Mouse (Mus musculus): ENCODE data around the gene Zfp524. TPM values are rescaled to one million over a fixed set of nuclear protein-coding genes. Genes with fewer than 3 reads are reported as not detected.
A peak's percentile ranks its signal among the peaks of the same experiment; 100 is the strongest.

The Zfp524 gene
- polyA plus RNA-seq, 1 experiment from 2014 or later = 9.6 TPM

- 93% methylated on average over 1 of the region's 1 CpGs for WGBS
These were observed 44.4 kb downstream of the Zfp524 start for GRCm38 (mm10) chr7:5058631-5059030.

DNA sequence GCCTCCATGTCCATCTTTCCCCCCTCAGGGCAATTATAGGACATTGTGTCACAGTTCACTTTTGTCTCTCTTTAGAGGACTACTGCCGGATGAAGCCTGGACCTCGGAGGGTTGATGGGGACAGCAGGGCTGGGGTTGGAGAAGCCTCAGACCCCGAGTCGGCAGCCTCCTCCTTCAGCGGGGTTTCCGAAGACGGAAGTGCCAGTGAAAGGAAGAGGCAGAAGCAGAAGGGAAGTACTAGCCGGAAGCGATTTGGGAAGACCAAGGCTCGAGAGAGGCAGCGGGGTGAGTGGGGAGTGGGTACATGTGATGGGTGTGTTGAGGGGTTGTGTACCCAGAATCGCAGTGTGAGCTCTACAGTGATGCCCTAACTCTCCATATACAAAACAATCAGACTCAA, 45.2 kb downstream of the Zfp524 start:
- WGBS = 94% methylated on average over 12 of the region's 12 CpGs
- Histone ChIP-seq H3K9me3 (ENCODE audit: control insufficient read depth, low read length) (peaks cover 5% of the 10 kb centered on the region; the same call in 1 of the 2 replicates), H3K27me3 (ENCODE audit: control insufficient read depth, insufficient read depth, low read length) (peaks cover 36% of the 10 kb centered on the region), H3K4me2 (ENCODE audit: low read depth, severe bottlenecking) (no peak overlapping the region), H3K27ac (replicated peaks; ENCODE audit: low read depth, low read length) (no peak overlapping the region), H3K9ac (ENCODE audit: low read length) (no peak overlapping the region), H3K36me3 (ENCODE audit: control insufficient read depth, insufficient read depth, low read length) (no peaks in the 10 kb centered on the region), H3K4me3 (ENCODE audit: low read depth, low read length) (no peak overlapping the region), H3K4me1 (ENCODE audit: control insufficient read depth, insufficient read depth, low read length) (peaks cover 8% of the 10 kb centered on the region)
- DNase-seq (ENCODE audit: low spot score) (no peak), ATAC-seq (ENCODE audit: insufficient number of reproducible peaks, low FRiP score, low TSS enrichment, low read depth) (no peak)

More at GRCm38 (mm10) chr7:5058631-5059030, 44.4 kb downstream of the Zfp524 start:
- Histone ChIP-seq H3K27me3 (ENCODE audit: control insufficient read depth, insufficient read depth, low read length) (peaks cover 44% of the 10 kb centered on the region), H3K4me2 (ENCODE audit: low read depth, severe bottlenecking) (no peak overlapping the region), H3K4me1 (ENCODE audit: control insufficient read depth, insufficient read depth, low read length) (peaks cover 8% of the 10 kb centered on the region), H3K36me3 (ENCODE audit: control insufficient read depth, insufficient read depth, low read length) (no peaks in the 10 kb centered on the region), H3K9me3 (ENCODE audit: control insufficient read depth, low read length) (peaks cover 5% of the 10 kb centered on the region; the same call in 1 of the 2 replicates), H3K4me3 (ENCODE audit: low read depth, low read length) (no peak overlapping the region), H3K27ac (replicated peaks; ENCODE audit: low read depth, low read length) (no peak overlapping the region), H3K9ac (ENCODE audit: low read length) (no peak overlapping the region)
- no peak for DNase-seq (ENCODE audit: low spot score)
- no peak for ATAC-seq (ENCODE audit: insufficient number of reproducible peaks, low FRiP score, low TSS enrichment, low read depth)

DNA sequence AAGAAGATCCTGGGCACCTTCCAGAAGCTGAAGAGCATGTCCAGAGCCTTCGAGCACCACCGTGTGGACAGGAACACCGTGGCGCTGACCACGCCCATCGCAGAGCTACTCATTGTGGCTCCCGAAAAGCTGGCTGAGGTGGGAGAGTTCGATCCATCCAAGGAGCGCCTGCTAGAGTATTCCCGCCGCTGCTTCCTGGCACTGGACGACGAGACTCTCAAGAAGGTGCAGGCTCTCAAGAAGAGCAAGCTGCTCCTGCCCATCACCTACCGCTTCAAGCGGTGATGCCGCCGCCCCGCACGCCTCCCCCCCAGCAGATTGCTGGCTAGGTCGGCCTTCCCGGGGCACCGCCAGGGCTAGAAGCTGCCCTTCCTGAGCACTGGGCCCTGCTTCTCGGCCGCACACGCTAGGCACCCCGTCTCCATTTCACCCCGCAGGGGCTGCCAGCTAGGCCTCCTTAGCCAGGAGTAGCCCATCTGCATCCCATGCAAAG, 46.1 kb downstream of the Zfp524 start:
- Histone ChIP-seq H3K9ac (ENCODE audit: low read length) (peak overlapping the region; percentile 85), H3K4me1 (ENCODE audit: control insufficient read depth, insufficient read depth, low read length) (peaks cover 8% of the 10 kb centered on the region), H3K4me2 (ENCODE audit: low read depth, severe bottlenecking) (peak overlapping the region; percentile 98), H3K27ac (replicated peaks; ENCODE audit: low read depth, low read length) (peak overlapping the region; percentile 95), H3K4me3 (ENCODE audit: low read depth, low read length) (peak overlapping the region; percentile 72), H3K27me3 (ENCODE audit: control insufficient read depth, insufficient read depth, low read length) (peaks cover 28% of the 10 kb centered on the region), H3K9me3 (ENCODE audit: control insufficient read depth, low read length) (peaks cover 5% of the 10 kb centered on the region; the same call in 1 of the 2 replicates), H3K36me3 (ENCODE audit: control insufficient read depth, insufficient read depth, low read length) (no peaks in the 10 kb centered on the region; the same call in 1 of the 2 replicates)
- DNase-seq (ENCODE audit: low spot score) (peak; percentile 85), ATAC-seq (ENCODE audit: insufficient number of reproducible peaks, low FRiP score, low TSS enrichment, low read depth) (peak; percentile 2; the same call in 1 of the 2 replicates)
- 2% methylated on average over 27 of the region's 27 CpGs for WGBS

- under 1% methylated on average over 60 of the region's 60 CpGs for WGBS
- Histone ChIP-seq H3K9me3 (ENCODE audit: control insufficient read depth, low read length) (peaks cover 5% of the 10 kb centered on the region; the same call in 1 of the 2 replicates), H3K27ac (replicated peaks; ENCODE audit: low read depth, low read length) (peak overlapping the region; percentile 95), H3K27me3 (ENCODE audit: control insufficient read depth, insufficient read depth, low read length) (peaks cover 19% of the 10 kb centered on the region), H3K9ac (ENCODE audit: low read length) (peak overlapping the region; percentile 85), H3K4me1 (ENCODE audit: control insufficient read depth, insufficient read depth, low read length) (peaks cover 8% of the 10 kb centered on the region), H3K4me2 (ENCODE audit: low read depth, severe bottlenecking) (peak overlapping the region; percentile 98), H3K36me3 (ENCODE audit: control insufficient read depth, insufficient read depth, low read length) (peaks cover 3% of the 10 kb centered on the region; the same call in 1 of the 2 replicates), H3K4me3 (ENCODE audit: low read depth, low read length) (peak overlapping the region; percentile 72)
- DNase-seq (ENCODE audit: low spot score) (peak; percentile 97), ATAC-seq (ENCODE audit: insufficient number of reproducible peaks, low FRiP score, low TSS enrichment, low read depth) (peak; percentile 85)
These were observed 46.9 kb downstream of the Zfp524 start for GRCm38 (mm10) chr7:5060944-5061773.

DNA sequence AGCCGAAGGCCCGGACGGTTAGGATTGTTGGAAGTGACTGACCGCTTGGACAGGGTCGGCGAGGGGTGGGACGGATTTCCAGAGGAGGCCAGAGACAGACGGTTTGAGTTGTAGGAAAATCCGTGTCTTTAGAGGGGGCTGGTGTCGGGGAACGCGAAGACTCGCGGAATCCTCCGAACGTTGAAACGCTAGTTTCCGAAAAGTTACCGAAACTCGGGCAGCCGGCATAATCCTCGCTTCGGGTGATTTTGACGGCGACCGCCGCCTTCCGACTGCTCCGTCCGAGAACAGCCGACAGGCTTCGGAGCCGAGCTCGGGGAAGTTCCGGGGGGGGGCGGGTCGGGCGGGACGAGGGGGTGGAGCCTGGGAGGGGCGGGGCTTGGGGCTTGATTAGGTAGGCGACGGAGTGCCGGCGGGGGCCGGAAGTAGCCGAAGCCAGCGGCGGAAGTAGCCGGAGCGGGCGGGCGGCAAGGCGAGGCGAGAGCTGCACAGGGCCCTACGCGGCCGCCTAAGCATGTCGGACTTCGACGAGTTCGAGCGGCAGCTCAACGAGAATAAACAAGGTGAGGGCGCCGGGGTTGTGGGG, 47.7 kb downstream of the Zfp524 start, which contains the start of gene U2af2:
U2af2 (plus strand) TSS at position 370 of the 586 bp plus-strand sequence.
- Histone ChIP-seq H3K27me3 (ENCODE audit: control insufficient read depth, insufficient read depth, low read length) (peaks cover 13% of the 10 kb centered on the region), H3K4me3 (ENCODE audit: low read depth, low read length) (peak within 1 kb of the TSS; percentile 72), H3K27ac (replicated peaks; ENCODE audit: low read depth, low read length) (peak within 1 kb of the TSS; percentile 95), H3K4me2 (ENCODE audit: low read depth, severe bottlenecking) (peak within 1 kb of the TSS; percentile 98), H3K4me1 (ENCODE audit: control insufficient read depth, insufficient read depth, low read length) (peaks cover 8% of the 10 kb centered on the region), H3K36me3 (ENCODE audit: control insufficient read depth, insufficient read depth, low read length) (peaks cover 3% of the 10 kb centered on the region; the same call in 1 of the 2 replicates), H3K9me3 (ENCODE audit: control insufficient read depth, low read length) (peaks cover 5% of the 10 kb centered on the region; the same call in 1 of the 2 replicates), H3K9ac (ENCODE audit: low read length) (peak within 1 kb of the TSS; percentile 85)
- peak; percentile 68 for ATAC-seq (ENCODE audit: insufficient number of reproducible peaks, low FRiP score, low TSS enrichment, low read depth)
- under 1% methylated on average over 62 of the region's 65 CpGs for WGBS
- peak; percentile 94 for DNase-seq (ENCODE audit: low spot score)

- Histone ChIP-seq H3K9ac (ENCODE audit: low read length) (peak overlapping the region; percentile 76), H3K27me3 (ENCODE audit: control insufficient read depth, insufficient read depth, low read length) (peaks cover 7% of the 10 kb centered on the region), H3K4me1 (ENCODE audit: control insufficient read depth, insufficient read depth, low read length) (peaks cover 8% of the 10 kb centered on the region), H3K4me2 (ENCODE audit: low read depth, severe bottlenecking) (peak overlapping the region; percentile 98), H3K4me3 (ENCODE audit: low read depth, low read length) (peak overlapping the region; percentile 72), H3K9me3 (ENCODE audit: control insufficient read depth, low read length) (peaks cover 1% of the 10 kb centered on the region; the same call in 1 of the 2 replicates), H3K27ac (replicated peaks; ENCODE audit: low read depth, low read length) (peak overlapping the region; percentile 95), H3K36me3 (ENCODE audit: control insufficient read depth, insufficient read depth, low read length) (peaks cover 5% of the 10 kb centered on the region; the same call in 1 of the 2 replicates)
- peak; percentile 23 for ATAC-seq (ENCODE audit: insufficient number of reproducible peaks, low FRiP score, low TSS enrichment, low read depth)
- under 1% methylated on average over 42 of the region's 51 CpGs for WGBS
- DNase-seq (ENCODE audit: low spot score) = peak; percentile 85
These were observed 48.3 kb downstream of the Zfp524 start for GRCm38 (mm10) chr7:5062360-5063001.

DNA sequence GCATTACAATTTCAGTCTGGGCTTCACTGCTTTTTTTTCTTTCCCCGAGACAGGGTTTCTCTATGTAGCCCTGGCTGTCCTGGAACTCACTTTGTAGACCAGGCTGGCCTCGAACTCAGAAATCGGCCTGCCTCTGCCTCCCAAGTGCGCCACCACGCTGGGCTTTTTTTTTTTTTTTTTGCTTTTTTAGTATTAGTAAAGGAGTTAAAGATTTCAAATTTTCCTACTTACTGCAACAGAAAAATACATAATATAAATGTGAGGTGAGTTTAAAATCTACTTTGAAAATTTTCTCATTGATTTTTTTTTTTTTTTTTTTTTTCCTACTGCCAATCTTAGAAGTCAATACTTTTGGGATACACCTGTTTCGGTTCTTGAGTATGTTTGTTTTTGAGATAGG, 50.7 kb downstream of the Zfp524 start:
- H3K4me3 ChIP-seq (ENCODE audit: low read depth, low read length) = no peak overlapping the region
- no peak for ATAC-seq (ENCODE audit: insufficient number of reproducible peaks, low FRiP score, low TSS enrichment, low read depth)
- H3K27me3 ChIP-seq (ENCODE audit: control insufficient read depth, insufficient read depth, low read length) = no peaks in the 10 kb centered on the region
- H3K9ac ChIP-seq (ENCODE audit: low read length) = no peak overlapping the region
- H3K36me3 ChIP-seq (ENCODE audit: control insufficient read depth, insufficient read depth, low read length) = peaks cover 15% of the 10 kb centered on the region
- no peak overlapping the region for H3K4me2 ChIP-seq (ENCODE audit: low read depth, severe bottlenecking)
- no peak overlapping the region for H3K27ac ChIP-seq (replicated peaks; ENCODE audit: low read depth, low read length)
- no peaks in the 10 kb centered on the region for H3K9me3 ChIP-seq (ENCODE audit: control insufficient read depth, low read length)
- DNase-seq (ENCODE audit: low spot score) = no peak
- WGBS = 96% methylated on average over 6 of the region's 6 CpGs
- H3K4me1 ChIP-seq (ENCODE audit: control insufficient read depth, insufficient read depth, low read length) = peaks cover 7% of the 10 kb centered on the region

Measured in limb, embryonic 11.5 days (tissue).